Mouse (Mus musculus): ENCODE data around the gene Gng5.

Gng5 gene

DNA sequence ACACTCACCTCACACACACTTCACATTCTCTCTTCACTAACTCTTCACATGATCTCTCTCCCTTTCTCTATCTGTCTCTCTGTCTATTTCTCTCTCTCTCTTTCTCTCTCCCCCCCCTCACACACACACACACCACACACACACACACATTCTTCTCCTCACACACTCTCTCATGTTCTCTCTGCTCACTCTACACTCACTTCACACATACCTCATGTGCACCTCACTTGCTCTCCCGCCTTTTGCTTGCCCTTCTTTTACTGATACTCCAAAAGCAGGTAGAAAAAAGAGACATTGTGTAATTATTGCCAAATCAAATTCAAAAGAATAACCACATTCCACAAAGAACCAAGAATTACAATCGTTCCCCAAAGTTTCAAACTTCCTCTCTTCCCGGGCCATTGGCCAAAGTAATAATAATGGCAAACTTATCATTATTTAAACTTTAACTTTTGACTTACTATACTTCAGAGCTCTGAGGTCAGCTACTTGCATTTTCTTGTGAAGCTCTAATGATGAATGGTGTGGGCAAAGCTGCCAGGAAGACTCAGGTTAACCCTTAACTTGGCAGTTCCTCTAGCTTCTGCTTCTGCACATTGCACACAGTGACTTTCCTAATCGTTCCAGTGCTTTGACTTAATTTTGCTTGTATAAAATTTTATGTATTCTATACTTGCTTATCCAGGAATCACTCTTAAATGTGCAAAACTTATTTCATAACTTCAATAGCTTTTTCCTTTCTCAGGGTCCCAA, 41.1 kb downstream of the Gng5 start:
- no peak for DNase-seq (ENCODE audit: low spot score)

DNA sequence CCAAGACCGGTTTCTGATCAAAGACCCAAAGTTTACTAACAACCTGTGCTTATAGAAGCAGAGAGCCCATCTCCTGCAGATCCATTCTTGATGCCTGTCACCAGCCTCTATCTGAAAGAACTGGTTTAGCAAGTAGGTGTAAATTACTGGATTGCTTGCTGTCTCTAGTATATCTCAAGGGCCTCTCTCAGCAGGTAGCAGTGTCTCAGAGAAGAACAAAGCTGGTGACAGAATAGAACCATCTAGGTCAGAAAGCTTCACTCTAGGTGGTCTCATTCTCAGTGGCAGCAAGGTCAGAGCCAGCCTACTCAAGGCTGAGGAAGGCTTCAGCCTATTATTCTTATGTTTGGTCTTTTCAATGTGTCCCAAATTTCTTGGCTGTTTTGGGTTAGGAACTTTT, 44.0 kb downstream of the Gng5 start:
- DNase-seq (ENCODE audit: low spot score): no peak

DNA sequence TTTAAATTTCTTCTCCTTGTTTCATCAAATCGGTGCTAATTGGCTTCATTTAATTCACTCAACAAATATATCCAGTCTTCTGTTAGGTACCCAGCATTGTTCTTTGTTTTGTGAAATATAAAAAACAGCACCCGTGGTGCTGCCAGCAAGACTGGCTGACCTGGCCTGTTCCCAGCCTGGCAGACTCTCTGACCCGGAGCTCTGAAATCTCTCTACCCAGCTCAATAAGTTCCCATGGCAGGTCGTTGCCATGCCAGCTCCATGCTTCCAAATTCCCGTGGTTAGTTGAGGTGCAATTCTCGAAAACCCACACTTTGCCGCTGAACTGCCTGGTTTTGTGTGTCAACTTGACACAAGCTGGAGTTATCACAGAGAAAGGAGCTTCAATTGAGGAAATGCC, 55.2 kb downstream of the Gng5 start:
- no peak for DNase-seq (ENCODE audit: low spot score)

All from urinary bladder, postnatal 10 days (tissue).